Mouse (Mus musculus) CD4-positive helper T cell, adult 2 months (primary cell): ENCODE results near the gene Shank1.

Experiments used
- DNase-seq: peaks from one replicate; pipeline ENCODE4 v3.0.0-alpha.2; 2012; ENCODE audit warnings: low read depth, missing footprints, low spot score

The Shank1 gene

DNA sequence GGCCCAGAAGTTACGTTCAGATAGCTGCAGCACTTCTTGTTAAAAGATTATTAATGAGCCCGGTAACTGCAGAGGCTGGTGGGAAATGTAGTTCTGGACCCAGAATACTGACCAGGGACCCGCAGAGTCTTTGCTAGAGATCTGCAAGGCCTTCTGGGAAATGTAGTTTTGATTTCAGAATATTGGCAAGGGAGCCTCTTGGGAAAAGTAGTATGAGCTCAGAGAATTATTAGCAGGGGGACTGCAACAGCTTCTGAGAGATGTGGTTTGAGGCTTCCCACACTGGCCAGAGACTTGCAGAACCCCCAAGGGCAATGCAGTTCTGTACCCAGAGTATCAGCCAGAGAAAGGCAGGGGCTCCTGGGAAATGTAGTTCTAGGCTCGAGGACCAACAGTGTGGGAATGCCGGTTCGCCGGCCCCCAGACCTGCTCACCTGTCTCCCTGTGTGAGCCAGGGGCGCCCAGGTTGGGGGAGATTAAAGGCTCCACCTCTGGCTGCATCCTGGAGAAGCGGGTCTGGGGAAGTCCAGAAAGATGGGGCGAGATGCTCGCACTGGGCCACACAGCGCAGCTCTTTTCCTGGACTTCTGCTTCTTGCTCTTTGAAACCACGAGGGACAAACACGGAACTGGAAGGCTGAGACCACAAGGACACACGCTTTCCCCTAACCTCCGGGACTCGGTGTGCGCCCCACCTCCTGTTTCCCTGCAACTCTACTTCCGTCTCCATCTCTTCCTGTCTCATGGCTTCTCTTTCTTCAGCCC lies 64.0 kb downstream of the Shank1 start:
- peak; percentile 84 for DNase-seq

DNA sequence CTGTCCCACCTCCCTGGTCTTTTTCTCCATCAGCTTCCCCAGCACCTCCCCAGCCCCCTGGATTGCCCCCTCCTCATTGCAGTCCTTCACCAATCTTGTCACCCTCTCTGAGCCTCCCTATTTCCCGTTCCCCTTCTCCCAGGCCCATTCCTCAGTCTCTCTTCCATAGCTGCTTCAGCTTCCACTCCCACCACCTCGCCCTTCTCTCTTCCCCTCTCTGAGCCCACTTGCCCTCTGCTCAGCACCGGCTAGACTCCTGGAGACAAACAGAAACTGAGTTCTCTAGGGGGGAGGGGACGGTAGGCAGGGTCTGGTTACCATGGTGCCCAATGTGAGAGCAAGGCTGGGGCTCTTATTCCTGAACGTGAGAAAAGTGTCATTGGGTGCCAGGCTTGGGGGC lies 64.7 kb downstream of the Shank1 start:
- DNase-seq, result no peak

DNA sequence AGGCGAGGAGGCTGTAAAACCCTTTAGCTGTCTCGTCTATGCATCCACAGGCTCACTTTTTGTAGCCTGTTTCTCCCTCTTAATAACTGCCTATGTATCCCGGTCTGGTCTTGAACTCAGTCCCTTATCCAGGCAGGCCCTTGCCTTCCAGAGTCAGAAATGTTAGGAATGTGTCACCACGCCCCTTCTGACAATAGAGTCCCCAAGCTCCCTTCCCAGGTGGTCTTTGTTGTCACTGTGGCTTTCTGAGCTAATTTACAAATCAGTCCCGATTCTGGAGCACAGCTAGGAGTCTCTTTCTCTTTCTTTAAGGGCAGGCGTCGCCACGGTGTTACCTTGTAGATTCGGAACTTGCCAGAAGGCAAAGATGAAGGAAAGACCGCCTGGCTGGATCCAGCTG lies 65.2 kb downstream of the Shank1 start:
- DNase-seq, result no peak

DNA sequence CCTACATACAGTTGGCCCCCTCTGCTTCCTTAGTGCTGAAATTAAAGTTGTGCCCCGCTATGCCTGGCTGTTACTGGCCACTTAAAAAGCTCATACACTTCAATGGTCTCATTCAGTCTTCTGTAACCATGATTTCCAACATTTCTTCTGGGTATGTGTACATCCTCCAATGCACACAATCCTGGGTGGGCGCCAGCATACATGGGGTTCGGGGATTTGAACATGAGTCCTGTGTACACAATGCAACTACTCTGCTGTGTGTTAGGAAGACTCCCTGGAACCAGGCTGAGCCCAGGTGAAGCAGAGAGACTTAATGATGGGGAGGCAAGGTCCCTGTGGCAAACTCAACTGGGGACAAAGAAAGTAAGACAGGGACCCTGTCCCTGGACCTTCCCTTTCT lies 65.7 kb downstream of the Shank1 start:
- DNase-seq, result no peak

DNA sequence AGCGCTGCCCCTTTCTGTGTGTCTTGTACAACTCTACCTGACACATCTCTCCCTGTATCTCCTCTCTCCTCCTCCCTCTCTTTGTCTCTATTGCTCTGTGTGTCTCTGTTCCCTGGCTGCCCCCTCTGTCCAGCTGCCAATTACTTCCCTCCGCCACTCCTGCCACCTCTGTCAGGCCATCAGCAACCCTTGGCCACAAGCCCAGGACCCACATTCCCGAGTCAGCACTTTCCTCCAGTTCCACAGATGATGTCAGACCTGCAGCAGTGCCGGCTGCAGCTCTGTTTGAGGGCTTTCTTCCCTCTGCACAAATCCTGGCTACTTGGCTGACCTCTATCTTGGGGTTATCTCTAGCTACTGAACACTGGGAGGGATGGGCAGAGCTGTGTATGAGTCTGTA lies 68.2 kb downstream of the Shank1 start:
- DNase-seq, result no peak

DNA sequence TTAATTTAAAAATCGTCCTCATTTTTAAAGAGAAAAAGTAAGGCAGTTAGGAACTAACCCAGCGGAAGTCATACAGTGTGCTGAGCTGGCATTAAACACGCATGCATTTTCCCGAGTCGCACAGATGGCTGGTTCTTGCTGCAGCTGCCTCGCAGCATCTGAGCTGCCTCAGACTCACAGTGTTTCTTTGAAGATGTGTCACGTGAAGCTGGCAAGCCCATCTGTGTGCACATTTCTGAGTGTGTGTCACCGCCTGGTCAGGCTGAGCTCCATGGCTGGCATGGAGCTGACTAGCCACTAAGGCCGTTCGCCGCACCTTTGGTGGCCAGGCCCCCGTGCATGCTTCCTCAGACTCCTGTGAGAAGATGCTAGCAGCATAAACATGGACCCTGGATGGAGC lies 72.5 kb downstream of the Shank1 start:
- DNase-seq, result no peak

DNA sequence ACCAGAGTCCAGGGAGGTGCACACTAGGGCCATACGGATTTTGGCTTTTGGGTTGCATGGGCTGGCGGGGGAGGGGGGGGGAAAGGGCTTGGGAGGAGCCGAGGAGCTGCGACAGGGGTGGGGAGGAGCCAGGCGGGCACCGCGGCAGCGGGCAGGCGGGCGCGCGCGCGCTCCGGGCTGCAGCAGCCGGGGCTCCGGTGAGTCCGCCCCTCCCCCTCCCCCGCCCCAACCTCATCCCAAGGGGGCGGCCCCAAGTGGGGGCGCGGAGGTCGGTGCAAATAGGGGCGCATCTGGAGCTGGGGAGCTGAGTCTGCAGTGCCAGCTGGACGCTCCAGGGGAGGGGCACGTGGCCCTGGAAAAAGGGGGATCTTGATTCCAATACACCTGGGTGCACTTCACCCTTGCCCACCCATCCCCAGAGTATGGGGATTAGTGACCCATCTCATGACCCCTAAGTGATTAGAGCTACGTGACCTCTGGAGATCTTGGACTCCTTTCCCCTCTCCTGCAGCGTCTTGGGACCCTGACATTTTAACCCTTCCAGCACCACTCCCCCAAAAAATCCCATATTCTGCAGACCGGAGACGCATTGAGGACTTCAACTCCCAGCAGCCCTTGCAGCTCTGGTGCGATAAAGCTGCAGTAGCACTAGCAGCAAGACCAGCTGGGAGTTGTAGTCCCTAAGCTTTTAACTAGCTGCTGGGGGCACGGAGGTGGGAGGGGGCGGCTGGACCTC lies 74.1 kb downstream of the Shank1 start, which contains the start of gene Syt3:
Syt3 (plus strand) TSS at position 123 of the 736 bp plus-strand sequence.
- peak; percentile 46 for DNase-seq

DNA sequence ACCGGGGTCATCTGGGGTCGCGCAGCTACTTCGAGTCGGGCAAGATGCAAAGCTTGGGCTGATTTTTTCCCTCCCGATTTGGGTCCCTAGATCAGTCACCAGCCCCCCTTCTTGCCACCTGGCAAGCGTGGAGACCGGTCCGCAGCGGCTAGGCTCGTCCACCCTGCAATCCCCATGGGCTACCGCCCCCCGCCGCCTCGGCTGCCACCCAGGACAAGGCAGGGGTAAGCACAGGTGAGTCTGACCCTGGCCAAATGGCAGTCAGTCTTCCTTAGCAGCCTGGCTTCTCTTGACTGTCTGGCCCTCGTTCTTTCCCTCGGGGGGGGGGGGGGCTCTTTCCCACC lies 74.6 kb downstream of the Shank1 start:
- no peak for DNase-seq

DNA sequence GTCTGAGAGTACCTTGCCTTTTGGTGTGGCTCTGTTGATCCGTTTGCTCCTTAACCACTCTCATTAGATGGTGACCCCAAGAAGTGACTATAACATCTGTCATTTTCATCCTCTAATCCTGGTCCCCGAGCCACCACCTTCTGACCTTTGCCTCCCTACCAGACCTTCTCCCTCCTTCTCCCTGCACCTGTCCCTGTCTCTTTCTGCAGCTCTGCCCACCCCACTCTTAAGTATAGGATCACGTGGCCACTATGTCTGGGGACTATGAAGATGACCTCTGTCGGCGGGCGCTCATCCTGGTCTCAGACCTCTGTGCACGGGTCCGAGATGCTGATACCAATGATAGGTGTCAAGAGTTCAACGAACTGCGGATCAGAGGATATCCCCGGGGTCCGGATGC lies 75.7 kb downstream of the Shank1 start, which contains the start of gene 1700008O03Rik:
1700008O03Rik (minus strand) TSS at position 101 of the 400 bp plus-strand sequence.
- no peak for DNase-seq

DNA sequence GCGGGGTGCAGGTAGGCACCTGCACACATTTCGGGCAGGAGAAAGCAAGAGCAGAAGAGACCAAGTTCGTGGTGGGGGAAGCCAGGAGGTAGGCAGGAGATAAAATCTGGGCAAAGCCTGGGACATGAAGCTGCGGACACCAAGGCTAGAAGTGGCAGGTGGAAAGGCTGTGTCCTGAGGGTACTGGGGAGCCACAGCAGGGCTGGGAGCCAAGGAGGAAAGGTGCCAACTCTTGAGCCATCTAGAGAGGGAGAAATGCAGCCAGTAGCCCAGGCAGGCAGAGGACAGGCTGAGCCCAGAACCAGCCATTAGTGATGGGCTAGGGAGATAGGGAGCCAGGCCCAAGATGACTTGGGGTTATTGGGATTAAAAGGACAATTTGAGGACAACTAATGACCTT lies 81.8 kb downstream of the Shank1 start:
- DNase-seq, result no peak

DNA sequence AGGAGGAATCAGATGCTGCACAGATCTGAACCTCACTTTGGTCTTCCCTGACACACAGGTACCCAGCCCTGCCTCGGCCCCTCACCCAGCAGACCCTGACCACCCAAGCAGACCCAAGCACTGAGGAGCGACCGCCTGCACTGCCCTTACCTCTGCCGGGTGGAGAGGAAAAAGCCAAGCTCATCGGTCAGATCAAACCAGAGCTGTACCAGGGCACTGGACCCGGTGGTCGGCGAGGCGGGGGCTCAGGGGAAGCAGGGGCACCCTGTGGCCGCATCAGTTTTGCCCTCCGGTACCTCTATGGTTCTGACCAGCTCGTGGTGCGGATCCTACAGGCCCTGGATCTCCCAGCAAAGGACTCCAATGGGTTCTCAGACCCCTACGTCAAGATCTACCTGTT lies 82.3 kb downstream of the Shank1 start:
- DNase-seq, result no peak

DNA sequence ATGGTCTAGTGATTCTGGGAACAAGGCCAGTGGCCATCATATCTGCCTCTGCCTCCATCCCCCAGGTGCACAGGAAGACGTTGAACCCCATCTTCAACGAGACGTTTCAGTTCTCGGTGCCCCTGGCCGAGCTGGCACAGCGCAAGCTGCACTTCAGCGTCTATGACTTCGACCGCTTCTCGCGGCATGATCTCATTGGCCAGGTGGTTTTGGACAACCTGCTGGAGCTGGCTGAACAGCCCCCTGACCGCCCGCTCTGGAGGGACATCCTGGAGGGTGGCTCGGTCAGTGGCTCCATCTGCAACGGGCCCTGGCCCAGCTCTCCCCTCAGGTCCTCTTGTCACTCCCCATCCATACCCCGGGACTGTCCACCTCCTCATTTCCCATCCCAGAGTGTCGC lies 83.2 kb downstream of the Shank1 start:
- DNase-seq, result no peak

DNA sequence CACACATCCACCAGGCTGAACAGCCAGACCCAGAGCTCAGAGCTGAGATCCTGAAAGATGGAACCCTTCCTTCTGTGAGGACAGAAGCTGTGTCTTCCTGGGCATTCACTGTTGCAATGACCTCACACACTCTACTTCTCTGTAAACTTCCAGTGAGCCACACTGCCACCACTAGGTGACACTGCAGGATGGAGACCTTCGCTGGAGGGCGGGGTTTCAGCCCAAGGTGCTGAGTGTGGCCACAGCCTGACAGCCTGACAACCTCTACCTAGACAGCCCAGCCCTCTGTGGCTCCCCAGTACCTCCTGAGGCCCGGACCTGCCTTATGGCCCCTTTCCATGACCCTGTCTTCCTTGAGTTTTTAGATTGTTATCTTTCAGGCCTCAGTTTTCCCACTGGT lies 88.5 kb downstream of the Shank1 start:
- DNase-seq, result peak; percentile 80

DNA sequence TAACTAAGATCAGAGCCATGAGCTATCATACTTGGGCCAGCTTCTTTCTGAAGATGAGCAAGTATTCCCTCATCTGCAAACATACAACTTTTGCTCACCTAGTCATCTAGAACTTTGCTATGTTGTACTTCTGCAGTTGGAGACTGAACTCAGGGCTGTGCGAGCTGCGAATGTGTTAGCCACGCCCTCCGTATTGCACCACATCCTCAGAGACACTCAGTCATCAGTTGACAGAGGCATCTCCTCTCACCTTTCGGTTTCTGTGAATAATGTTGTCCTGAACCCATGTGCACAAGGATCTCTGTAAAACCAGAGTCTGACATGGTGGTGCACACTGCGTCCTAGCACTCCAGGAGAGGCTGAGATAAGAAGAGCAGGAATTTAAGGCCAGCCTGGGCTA lies 91.6 kb downstream of the Shank1 start:
- DNase-seq, result peak; percentile 56

DNA sequence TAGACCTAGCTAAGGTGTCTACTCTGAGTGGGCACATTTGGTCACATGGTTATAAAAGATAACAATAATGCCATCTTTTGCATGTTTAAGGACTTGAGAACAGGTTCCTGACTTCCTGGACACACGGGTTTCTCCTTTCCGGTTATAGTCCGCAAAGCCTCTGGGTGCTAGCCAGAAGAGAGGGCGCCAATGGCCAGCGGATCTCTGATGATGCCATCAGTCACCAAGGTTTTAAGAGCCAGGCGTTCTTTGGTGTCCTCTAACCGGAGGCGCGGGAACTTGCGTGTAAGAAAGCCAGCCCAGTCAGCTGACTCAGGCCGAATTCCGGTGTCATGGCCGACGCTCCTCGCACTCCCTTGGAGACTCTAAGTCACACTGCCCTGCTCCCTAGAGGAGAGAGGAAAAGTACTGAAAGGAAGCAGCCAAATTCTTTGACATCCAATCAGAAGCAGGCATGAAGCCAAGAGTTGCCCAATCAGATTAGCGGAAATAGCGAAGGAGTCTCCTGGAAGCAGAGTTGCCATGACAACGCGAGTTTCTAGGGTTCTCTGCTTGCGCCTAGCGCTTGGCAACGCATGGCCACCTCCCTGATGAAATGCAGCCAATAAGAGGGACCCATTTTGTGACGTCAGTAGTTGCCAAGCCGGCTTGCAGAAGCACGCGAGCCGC lies 95.4 kb downstream of the Shank1 start:
- peak; percentile 96 for DNase-seq

DNA sequence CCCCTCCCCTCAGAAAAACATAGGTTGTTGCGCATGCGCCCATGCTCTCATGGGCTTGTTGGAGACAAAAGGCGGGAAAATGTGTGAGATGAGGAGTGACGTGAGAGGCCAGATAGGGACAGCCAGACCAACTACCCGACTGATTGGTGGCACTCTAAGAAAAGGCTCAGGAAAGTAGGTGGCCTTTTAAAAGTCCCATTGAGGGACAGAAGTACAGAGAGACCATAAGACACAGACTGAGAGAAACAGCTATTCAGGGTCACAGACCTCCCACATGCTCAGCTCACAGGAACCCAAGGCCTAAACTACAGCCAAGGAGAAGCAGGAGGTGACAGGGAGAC lies 95.9 kb downstream of the Shank1 start:
- DNase-seq, result no peak
